Mouse (Mus musculus): Measurements from ENCODE around the gene Auts2.

Auts2 gene

GRCm38 (mm10) chr5:131955227-131956016 is 587.7 kb downstream of the Auts2 start:
- in situ Hi-C loops (cut with MboI; ENCODE audit: unreplicated experiment in 2 of 2) = no loop called here

GRCm38 (mm10) chr5:131948571-131949151 is 594.5 kb downstream of the Auts2 start:
- in situ Hi-C loops (cut with MboI; ENCODE audit: unreplicated experiment in 2 of 2) = no loop called here

GRCm38 (mm10) chr5:131946801-131947200 is 596.3 kb downstream of the Auts2 start:
- in situ Hi-C loops (cut with MboI; ENCODE audit: unreplicated experiment in 2 of 2) = no loop called here

- in situ Hi-C loops (cut with MboI; ENCODE audit: unreplicated experiment in 2 of 2) = no loop called here
Observed at GRCm38 (mm10) chr5:131944761-131945160, 598.4 kb downstream of the Auts2 start.

GRCm38 (mm10) chr5:131928696-131929095 is 614.4 kb downstream of the Auts2 start:
- in situ Hi-C loops (cut with MboI; ENCODE audit: unreplicated experiment in 2 of 2) = no loop called here

GRCm38 (mm10) chr5:131922759-131923158 is 620.4 kb downstream of the Auts2 start:
- in situ Hi-C loops (cut with MboI; ENCODE audit: unreplicated experiment in 2 of 2) = no loop called here

DNA sequence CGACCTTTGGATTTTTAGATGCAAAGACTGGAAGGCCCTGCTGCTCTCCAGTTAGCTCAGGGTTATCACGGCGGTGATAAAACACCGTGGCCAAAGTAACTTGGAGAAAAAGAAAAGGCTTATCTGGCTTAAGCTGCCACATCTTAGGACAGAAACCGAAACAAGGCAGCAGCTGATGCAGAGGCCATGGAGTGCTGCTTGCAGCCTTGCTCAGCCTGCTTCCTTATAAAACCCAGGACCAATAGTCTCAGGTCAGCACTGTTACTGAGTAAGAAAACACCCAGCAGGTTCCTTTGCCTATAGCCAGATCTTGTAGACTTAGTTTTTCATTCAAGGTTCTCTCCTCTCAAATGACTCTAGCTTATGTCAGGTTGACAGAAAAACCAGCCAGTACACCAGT is 621.0 kb downstream of the Auts2 start:
- in situ Hi-C loops (cut with MboI; ENCODE audit: unreplicated experiment in 2 of 2) = no loop called here

GRCm38 (mm10) chr5:131919983-131920777 is 623.0 kb downstream of the Auts2 start:
- in situ Hi-C loops (cut with MboI; ENCODE audit: unreplicated experiment in 2 of 2) = no loop called here

GRCm38 (mm10) chr5:131916791-131917403 is 626.2 kb downstream of the Auts2 start:
- in situ Hi-C loops (cut with MboI; ENCODE audit: unreplicated experiment in 2 of 2) = no loop called here

GRCm38 (mm10) chr5:131913562-131913961 is 629.6 kb downstream of the Auts2 start:
- in situ Hi-C loops (cut with MboI; ENCODE audit: unreplicated experiment in 2 of 2) = no loop called here

DNA sequence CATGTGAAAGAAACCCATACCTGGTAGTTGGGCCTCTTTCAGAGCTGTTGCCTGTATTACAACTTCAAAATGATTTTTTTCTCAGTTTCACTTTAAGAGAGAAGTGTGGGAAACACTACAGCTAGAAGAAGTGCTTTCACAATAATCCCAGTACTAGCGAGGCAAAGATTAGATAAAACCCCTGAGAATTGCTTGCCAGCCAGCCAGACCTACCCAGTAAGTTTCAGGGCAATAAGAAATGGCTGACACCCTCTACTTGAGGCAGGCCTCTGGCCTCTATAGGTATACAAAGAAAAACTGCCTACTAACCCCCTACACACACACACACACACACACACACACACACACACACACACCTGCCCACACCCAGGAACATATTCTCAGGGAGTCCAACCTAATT is 630.2 kb downstream of the Auts2 start:
- in situ Hi-C loops (cut with MboI; ENCODE audit: unreplicated experiment in 2 of 2) = no loop called here

GRCm38 (mm10) chr5:131906313-131906712 is 636.8 kb downstream of the Auts2 start:
- in situ Hi-C loops (cut with MboI; ENCODE audit: unreplicated experiment in 2 of 2) = no loop called here

- in situ Hi-C loops (cut with MboI; ENCODE audit: unreplicated experiment in 2 of 2) = no loop called here
Observed at GRCm38 (mm10) chr5:131904478-131904877, 638.7 kb downstream of the Auts2 start.

DNA sequence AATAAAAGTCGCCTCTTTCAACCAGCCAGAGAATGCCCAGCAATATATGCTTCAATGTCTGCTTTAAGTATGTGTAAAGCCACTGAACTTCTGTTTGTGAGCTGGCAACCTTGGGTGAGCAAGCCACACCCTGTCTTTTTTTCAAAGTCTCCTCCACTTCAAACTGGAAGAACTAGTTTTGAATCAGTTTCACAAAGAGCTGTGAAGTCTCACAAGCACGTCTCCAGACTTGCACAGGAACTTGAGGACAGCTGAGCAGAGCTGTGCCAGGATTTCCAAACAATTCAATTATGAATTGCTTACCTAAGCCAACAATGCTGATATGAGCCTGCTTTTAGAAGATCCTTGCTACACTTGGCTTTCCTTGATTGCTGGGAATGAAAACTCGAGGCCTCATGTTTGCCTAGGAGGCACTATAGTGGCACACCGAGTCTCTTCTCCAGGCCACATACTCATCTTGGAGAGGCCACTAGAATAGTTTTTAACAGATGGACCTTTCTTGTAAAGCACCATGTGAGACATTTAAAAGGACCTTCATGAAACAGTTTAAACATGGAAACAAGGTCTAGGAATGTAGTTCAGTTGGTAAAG is 645.0 kb downstream of the Auts2 start:
- in situ Hi-C loops (cut with MboI; ENCODE audit: unreplicated experiment in 2 of 2) = no loop called here

GRCm38 (mm10) chr5:131886636-131887035 is 656.5 kb downstream of the Auts2 start:
- in situ Hi-C loops (cut with MboI; ENCODE audit: unreplicated experiment in 2 of 2) = no loop called here

DNA sequence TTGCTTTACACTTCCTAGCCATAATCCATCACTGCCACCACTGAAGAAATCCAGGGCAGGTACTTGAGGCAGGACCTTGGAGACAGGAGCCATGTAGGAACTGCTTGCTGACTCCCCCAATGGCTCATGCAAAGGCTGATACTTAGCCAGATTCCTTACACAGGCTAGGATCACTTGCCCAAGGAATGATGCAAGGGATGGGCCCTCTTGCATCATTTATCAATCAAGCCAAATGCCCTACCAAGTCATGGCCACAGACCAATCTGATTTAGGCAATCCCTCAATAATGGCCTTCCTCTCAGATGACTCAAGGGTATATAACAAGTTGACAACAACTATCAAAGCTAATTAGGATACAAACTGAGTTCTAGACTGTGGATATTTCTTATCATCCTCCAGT is 666.6 kb downstream of the Auts2 start:
- in situ Hi-C loops (cut with MboI; ENCODE audit: unreplicated experiment in 2 of 2) = no loop called here

DNA sequence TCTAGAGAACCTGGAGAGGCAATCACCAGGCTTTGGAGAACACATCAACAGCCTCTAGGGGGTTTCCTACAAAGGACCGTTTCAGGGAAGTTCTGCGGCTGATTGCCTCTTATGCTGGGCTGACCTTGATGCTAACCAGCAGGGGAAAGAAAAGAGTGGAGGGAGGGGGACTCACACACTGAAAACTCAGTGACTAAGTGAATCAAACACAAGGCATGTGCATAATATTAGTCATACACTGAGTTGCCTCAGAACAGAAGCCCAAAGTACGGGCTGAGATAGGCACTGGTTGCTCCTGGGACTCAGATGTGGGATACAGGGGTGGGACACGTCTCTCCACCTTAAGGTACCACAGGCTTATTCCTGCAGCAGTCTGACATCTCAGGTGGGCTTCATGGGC is 667.2 kb downstream of the Auts2 start:
- in situ Hi-C loops (cut with MboI; ENCODE audit: unreplicated experiment in 2 of 2) = no loop called here

DNA sequence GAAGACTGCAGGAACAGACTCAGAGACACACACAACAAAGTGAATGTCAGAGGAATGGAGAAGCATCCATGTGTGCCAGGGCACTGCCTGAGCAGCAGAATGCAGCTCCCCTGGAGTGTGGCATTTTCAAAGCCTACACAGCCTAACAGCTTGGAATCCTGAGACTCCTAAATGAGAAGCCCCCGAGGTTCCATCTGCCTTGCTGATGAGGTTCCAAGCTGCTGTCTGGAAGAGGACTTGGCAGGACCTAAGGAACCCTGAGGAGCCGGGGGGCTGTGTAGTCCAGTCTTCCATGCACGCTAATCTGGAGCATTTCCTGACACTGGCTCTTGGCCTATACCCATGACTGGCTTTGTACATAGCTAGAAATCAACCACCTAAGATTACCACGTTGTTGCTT is 670.0 kb downstream of the Auts2 start:
- in situ Hi-C loops (cut with MboI; ENCODE audit: unreplicated experiment in 2 of 2) = no loop called here

- in situ Hi-C loops (cut with MboI; ENCODE audit: unreplicated experiment in 2 of 2) = no loop called here
Observed at GRCm38 (mm10) chr5:131869711-131870499, 673.2 kb downstream of the Auts2 start.

- in situ Hi-C loops (cut with MboI; ENCODE audit: unreplicated experiment in 2 of 2) = no loop called here
Observed at GRCm38 (mm10) chr5:131865200-131865599, 677.9 kb downstream of the Auts2 start.

Data from v-Abl transformed pro-B cells (cell line).